Mouse (Mus musculus) ES-E14 (cell line): ENCODE data around the gene Abcc3.

ENCODE experiments used
- CHD2 ChIP-seq: IDR thresholded peaks from 2 replicates; pipeline ENCODE4 v1.6.1; 2014; ENCODE audit warnings: mild to moderate bottlenecking, low read depth, low read length, inconsistent platforms
- MAFK ChIP-seq: IDR thresholded peaks from 2 replicates; pipeline ENCODE4 v1.6.1; 2014; ENCODE audit warnings: mild to moderate bottlenecking, low read depth, low read length, inconsistent platforms; ENCODE audit not compliant: insufficient read depth

- TF ChIP-seq MAFK (no peak), CHD2 (no peak)
These were observed 75.8 kb downstream of the Abcc3 start for GRCm38 (mm10) chr11:94317014-94317413.
